Mouse (Mus musculus) heart, adult 2 months (tissue): ENCODE results near the gene Gm21887.
"Not testable (repeated sequence)": the region's sequence is repeated elsewhere in the genome, so short reads cannot be mapped to it uniquely, and the experiment has no call there.

Experiments
- CTCF ChIP-seq: fragments of 200-600 bp; IDR thresholded peaks from 2 replicates; pipeline ENCODE4 v1.8.1; 2022; ENCODE audit warnings: antibody characterized with exemption, mild to moderate bottlenecking, moderate library complexity
- EP300 ChIP-seq: fragments of 200-500 bp; IDR thresholded peaks from 2 replicates; pipeline ENCODE4 v1.6.1; 2011; ENCODE audit warnings: low read depth, low read length, control low read depth; ENCODE audit not compliant: insufficient read depth
- POLR2A ChIP-seq: fragments of 200-500 bp; IDR thresholded peaks from 2 replicates; pipeline ENCODE4 v1.6.1; 2011; ENCODE audit warnings: mild to moderate bottlenecking, low read depth, low read length, control low read depth; ENCODE audit not compliant: insufficient read depth

- not testable (repeated sequence) for TF ChIP-seq EP300, POLR2A
- TF ChIP-seq CTCF: peak; percentile 50
Observed at GRCm38 (mm10) chrX:170010581-170011528, 1.4 kb downstream of the Gm21887 start.
